Comparison of ENCODE assay signal across 10 mouse cellular contexts in genomic region chr16:77173026-77173692, GRCm38 (mm10).
DNase-seq lines count a peak whose midpoint lies in the region.
"Had no signal": no experiment of that assay in that cellular context is flagged by ENCODE, and none has a peak within 500 bp of the region (broad histone marks: within the 10 kb centered on the region; RNA-seq: fewer than 3 reads in every experiment).

No protein-coding gene starts in this region.

- intact Hi-C loops in left cerebral cortex, postnatal 14 days (cut with DNase I): no loop called here

- DNase-seq in adrenal gland, adult 8-10 months: peak; percentile 20
- no peak for DNase-seq in adrenal gland, postnatal 25 days
- peak; percentile 71 for DNase-seq in embryo, embryonic 11 days
- peak; percentile 67 for DNase-seq in kidney, adult 11 months
- peak; percentile 18 for DNase-seq in lung, postnatal 10 days
- DNase-seq in left cerebral cortex, adult 8-10 months (ENCODE audit: low spot score in 2 of 2): no peak
- DNase-seq in left cerebral cortex, postnatal 14 days (ENCODE audit: low spot score in 2 of 2): no peak
- DNase-seq in layer of hippocampus, postnatal 36 days: no peak
- DNase-seq: liver, embryonic 13.5 days; thymus, postnatal 4 days had no signal

Comparison
In these comparisons a context has a peak if more than half of its experiments do, and no peak if none do; other contexts are left out.
1. DNase-seq: peak in adrenal gland, adult 8-10 months (single experiment), embryo, embryonic 11 days (single experiment), kidney, adult 11 months (single experiment) and lung, postnatal 10 days (single experiment); none in adrenal gland, postnatal 25 days (single experiment), left cerebral cortex, adult 8-10 months (0 of 2), left cerebral cortex, postnatal 14 days (0 of 2) and layer of hippocampus, postnatal 36 days (0 of 2).